Mouse (Mus musculus) splenic B cell, adult 2 months (primary cell): ENCODE data around the gene Fam124b.

Experiments used
- DNase-seq: peaks from one replicate; pipeline ENCODE4 v3.0.0-alpha.2; 2011; ENCODE audit warnings: low read depth, low spot score
- H3K27me3 ChIP-seq: 2 replicates; pipeline ENCODE4 v1.6.1; 2012; ENCODE audit warnings: mild to moderate bottlenecking, low read length, moderate library complexity, mixed read lengths; ENCODE audit not compliant: control insufficient read depth, poor library complexity, insufficient read depth, severe bottlenecking
- H3K36me3 ChIP-seq: 2 replicates; pipeline ENCODE4 v1.6.1; 2012; ENCODE audit warnings: mild to moderate bottlenecking, low read length, moderate library complexity, mixed read lengths; ENCODE audit not compliant: control insufficient read depth, poor library complexity, insufficient read depth, severe bottlenecking

Gene Fam124b

GRCm38 (mm10) chr1:80150681-80151080 is 67.6 kb downstream of the Fam124b start:
- no peak for DNase-seq
- H3K27me3 ChIP-seq: no peaks in the 10 kb centered on the region
- H3K36me3 ChIP-seq: no peaks in the 10 kb centered on the region
